Mouse (Mus musculus) kidney, postnatal 36 days (tissue): ENCODE results near the gene S1pr4.
A peak's percentile ranks its signal among the peaks of the same experiment; 100 is the strongest.

Experiments
- DNase-seq, 2 experiments: peaks; one replicate each; pipeline ENCODE4 v3.0.0; 2021 to 2022; ENCODE audit warnings: mixed read lengths in 2 of 2

The S1pr4 gene

GRCm38 (mm10) chr10:81493601-81494220 lies 6.2 kb downstream of the S1pr4 start:
- no peak for DNase-seq

- no peak for DNase-seq
These were observed 7.2 kb downstream of the S1pr4 start for GRCm38 (mm10) chr10:81492606-81493240.

GRCm38 (mm10) chr10:81491018-81491417 lies 8.9 kb downstream of the S1pr4 start:
- no peak for DNase-seq

GRCm38 (mm10) chr10:81489941-81490340 lies 10.0 kb downstream of the S1pr4 start:
- DNase-seq: no peak

- DNase-seq: no peak
These were observed 11.9 kb downstream of the S1pr4 start for GRCm38 (mm10) chr10:81488081-81488480.

GRCm38 (mm10) chr10:81486496-81486895 lies 13.4 kb downstream of the S1pr4 start:
- DNase-seq: no peak

GRCm38 (mm10) chr10:81485479-81486018 lies 14.4 kb downstream of the S1pr4 start:
- DNase-seq: no peak

GRCm38 (mm10) chr10:81485060-81485449 lies 14.9 kb downstream of the S1pr4 start:
- DNase-seq: no peak

- no peak for DNase-seq
These were observed 15.4 kb downstream of the S1pr4 start for GRCm38 (mm10) chr10:81484441-81485059.

GRCm38 (mm10) chr10:81483983-81484382 lies 15.9 kb downstream of the S1pr4 start:
- peak in 1 of 2 experiments; percentile 65 for DNase-seq

- peak in 1 of 2 experiments; percentile 69 for DNase-seq
These were observed 17.4 kb downstream of the S1pr4 start, which contains the start of gene Celf5 for GRCm38 (mm10) chr10:81482533-81482889. Gene Celf5 (minus strand): TSS chr10:81482709.

- DNase-seq: no peak
These were observed 18.1 kb downstream of the S1pr4 start for GRCm38 (mm10) chr10:81481605-81482532.

- no peak for DNase-seq
These were observed 25.5 kb downstream of the S1pr4 start for GRCm38 (mm10) chr10:81474461-81474860.

GRCm38 (mm10) chr10:81473003-81473451 lies 26.9 kb downstream of the S1pr4 start:
- no peak for DNase-seq

GRCm38 (mm10) chr10:81472403-81473002 lies 27.4 kb downstream of the S1pr4 start:
- no peak for DNase-seq

- DNase-seq: no peak
These were observed 29.5 kb downstream of the S1pr4 start for GRCm38 (mm10) chr10:81470454-81470853.

GRCm38 (mm10) chr10:81469253-81469652 lies 30.7 kb downstream of the S1pr4 start:
- no peak for DNase-seq

- no peak for DNase-seq
These were observed 32.2 kb downstream of the S1pr4 start for GRCm38 (mm10) chr10:81467670-81468235.

GRCm38 (mm10) chr10:81466881-81467280 lies 33.1 kb downstream of the S1pr4 start:
- no peak for DNase-seq

GRCm38 (mm10) chr10:81466066-81466465 lies 33.9 kb downstream of the S1pr4 start:
- no peak for DNase-seq

GRCm38 (mm10) chr10:81465265-81465645 lies 34.7 kb downstream of the S1pr4 start:
- no peak for DNase-seq
